Mouse (Mus musculus): ENCODE data around the gene Lkaaear1.
A peak's percentile ranks its signal among the peaks of the same experiment; 100 is the strongest.

Gene Lkaaear1

DNA sequence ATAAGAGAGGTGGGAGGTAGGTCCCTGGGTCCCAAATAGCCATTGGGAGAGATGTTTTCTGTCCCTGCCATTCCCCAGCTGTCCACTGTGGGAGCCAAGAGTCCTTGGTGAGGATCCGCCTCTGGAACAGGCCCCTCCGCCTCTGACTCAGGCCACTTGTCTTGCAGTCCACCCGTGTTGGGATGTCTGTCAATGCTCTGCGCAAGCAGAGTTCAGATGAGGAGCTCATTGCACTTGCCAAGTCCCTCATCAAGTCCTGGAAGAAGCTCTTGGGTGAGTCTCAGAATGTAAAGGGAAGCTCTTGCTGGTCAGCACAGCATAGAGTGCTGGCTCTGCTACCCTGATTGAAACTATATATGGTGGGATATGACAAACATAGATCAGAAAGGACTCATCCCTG is 14.9 kb downstream of the Lkaaear1 start:
- peak; percentile 90 for DNase-seq

DNA sequence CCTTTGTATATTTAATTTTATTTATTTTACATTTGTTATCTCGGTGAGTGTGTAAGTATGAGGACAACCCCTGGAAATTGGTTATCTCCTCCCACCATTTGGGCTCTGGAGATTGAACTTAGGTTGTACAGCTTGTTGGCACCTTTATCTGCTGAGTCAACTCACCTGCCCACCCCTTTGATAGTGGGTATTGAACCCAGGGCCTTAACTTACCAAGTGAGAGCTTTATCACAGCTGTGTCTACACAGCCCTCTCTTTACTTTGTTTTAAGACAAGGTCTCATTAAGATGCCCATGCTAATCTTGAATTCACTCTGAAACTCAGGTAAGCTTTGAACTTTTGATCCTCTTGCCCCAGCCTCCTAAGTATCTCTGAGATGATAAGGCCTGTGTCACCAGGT is 16.3 kb downstream of the Lkaaear1 start:
- peak; percentile 57 for DNase-seq

DNA sequence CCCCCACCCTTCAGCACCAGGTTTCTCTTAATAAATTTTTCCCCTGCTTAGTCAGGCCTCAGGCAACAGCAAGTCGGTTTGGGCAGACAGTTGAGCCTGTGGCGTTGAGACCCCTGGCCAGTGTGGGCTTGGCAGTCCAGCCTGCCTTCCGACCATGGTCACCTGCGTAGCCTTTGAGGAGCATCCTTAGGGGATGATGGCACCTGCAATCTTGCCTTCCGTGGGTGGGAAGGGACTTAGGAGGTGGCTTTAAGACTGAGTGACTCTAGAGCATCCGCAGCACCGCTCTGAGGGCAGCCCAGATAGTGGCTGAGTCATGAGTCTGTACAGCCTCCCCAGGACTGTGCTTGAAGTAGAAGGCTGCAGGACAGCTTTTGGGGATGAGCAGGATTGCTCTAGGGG is 17.5 kb downstream of the Lkaaear1 start:
- DNase-seq, result peak; percentile 94

DNA sequence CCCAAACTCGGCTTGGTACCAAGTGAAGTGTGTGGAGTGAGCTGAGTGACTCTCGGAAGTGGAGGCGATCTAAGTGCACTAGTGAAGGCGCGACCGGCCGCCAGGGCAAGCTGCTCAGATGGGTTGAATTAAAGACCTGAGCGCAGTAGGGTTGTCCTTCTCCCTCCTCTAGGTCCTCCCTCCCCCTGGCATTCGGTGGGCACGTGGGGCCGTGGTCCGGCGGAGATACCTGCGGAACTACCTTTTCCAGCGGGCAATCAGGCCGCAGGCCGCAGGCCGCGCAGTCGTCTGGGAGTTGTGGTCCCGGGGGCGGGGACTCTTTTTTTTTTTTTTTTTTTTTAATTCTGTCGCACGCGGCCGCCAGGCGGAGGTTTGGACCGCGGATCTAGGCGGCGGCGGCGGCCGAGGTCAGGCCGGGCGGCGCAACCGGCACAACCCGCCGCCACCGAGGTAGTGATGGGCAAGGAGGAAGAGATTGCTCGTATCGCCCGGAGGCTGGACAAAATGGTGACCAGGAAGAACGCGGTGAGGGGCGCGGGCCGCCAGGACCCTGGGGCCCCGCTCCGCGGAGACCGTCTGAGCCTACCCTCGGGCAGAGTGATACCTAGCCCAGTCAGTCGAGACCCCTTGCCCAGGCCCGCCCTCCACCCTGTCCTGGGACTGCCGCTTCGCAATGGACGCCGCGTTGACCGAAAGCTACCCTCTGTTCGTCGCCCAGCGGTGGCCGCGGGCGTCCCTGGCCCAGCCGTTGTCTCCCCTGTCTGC is 18.1 kb downstream of the Lkaaear1 start, which contains the start of gene Tcea2:
Gene Tcea2 (plus strand): TSS at position 360 of the 765 bp plus-strand sequence.
- DNase-seq, result peak; percentile 98

DNA sequence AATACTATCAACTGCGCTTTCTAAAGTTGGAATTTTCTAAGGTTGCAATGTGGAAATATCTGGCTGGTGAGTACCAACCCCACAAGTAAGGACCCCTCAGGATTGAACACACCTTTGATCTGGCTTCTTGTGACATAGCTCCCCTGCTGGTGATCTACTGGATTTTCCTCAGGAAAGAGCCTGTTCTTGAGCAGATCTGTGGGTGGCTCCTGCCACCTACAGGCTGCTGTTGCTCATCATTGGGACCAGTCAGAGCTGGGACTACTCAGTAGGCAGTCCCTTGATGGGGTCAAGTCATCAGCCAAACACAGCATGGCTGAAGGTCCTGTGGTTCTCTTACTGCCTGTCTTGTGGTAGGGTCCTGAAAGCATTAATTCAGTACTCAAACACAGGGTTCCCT is 19.5 kb downstream of the Lkaaear1 start:
- peak; percentile 98 for DNase-seq

DNA sequence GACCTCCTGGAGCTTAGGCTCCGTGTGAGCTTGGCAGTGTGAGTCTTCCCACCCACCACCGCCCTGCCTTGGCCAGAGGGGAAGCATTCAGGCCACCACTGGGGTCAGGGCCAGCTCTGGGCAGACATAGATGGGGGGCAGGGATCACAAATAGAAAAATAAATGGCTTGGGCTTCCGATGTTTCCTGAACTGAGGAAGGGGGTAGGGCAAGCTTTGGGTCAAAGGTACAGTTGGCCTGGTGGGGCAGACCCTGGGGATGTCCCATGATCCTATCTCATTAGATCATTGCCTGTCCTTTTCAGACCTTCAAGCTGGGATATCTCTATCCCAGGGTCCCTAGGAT is 20.5 kb downstream of the Lkaaear1 start:
- peak; percentile 96 for DNase-seq

DNA sequence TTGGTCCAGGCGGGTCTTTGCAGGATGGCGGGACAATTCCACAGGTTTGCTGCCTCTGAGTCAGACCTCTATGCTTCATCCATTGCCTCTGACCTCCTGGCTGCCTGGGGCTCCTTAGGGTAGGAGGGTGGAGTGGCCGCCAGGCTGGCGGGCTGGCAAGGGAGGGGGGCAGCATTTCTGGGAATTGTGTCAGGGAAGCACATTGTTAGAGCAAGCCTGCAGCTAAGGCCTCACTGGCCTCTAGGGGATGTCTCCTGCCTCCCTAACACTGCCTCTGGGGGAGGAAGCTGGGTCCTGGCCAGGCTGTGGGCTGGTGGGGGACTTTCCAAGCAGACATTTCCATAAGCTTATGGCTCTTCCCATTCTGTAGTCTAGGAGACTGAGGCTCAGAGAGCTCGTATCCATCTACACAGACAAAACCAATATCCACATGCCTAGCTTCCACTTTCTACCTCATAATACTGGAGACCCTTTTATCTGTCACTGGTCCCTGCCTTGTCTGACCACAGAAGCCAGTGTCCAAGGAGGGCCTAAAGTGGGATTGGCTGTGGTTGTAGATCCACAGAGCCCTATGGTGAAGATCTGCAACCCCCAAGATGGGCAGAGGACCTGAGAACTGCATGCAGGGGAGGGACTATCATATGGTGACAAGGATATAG is 21.0 kb downstream of the Lkaaear1 start:
- DNase-seq, result peak; percentile 99

DNA sequence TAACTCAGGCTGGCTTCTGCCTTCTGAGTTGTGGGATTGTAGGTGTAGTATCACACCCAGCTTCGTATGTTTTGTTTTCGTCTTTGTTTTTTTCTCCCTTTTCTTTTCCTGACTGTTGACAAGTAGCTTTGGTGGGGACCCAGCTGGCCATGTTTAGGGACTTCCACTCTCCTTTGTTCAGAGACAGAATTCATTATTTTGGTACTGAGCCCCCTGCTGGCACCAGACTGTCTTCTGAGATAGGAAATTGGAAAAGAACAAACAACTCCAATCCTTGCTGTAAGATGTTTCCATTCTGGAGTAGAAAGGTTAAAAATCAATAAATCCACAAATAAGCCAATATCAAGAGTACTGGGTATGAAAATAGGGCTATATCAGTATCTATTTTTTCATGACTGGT is 21.8 kb downstream of the Lkaaear1 start:
- DNase-seq, result no peak

DNA sequence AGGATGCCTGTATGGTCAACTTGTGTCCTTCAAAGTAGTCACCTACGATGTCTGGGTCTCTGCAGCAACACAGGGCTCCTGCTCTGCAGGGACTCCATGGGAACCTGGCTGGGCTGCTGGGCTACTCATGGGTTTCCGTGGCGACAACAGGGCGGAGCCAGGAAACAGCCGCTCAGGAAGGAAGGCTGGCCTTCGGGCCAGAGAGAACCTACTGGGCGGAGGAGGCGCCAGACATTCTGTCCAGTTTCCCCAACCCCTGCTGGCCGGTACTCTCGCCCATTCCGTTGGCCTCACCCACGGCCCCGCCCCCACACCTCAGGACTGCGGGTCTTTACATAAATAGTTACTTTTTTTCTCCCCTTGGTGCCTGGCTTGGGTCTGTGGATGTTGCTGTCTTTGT is 22.8 kb downstream of the Lkaaear1 start:
- DNase-seq, result peak; percentile 100

DNA sequence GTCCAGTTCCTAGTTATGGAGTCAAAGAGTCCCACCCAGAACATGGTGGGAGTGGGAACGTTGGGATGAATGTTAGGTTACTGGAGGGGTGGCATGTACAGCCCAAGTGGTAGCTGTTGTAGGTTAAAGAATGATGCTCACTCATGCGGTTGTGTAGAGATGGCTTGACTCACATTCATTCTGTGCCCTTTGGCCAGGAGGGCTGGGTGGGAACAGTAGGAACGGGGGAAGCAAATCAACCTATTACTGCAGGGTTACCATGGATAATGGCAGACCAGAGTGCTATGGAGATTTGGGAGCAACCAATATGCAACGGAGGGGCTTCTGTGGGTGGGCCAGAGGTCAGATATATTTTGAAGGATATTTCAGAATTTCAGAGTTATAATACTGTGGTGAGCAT is 23.3 kb downstream of the Lkaaear1 start:
- DNase-seq, result peak; percentile 92

DNA sequence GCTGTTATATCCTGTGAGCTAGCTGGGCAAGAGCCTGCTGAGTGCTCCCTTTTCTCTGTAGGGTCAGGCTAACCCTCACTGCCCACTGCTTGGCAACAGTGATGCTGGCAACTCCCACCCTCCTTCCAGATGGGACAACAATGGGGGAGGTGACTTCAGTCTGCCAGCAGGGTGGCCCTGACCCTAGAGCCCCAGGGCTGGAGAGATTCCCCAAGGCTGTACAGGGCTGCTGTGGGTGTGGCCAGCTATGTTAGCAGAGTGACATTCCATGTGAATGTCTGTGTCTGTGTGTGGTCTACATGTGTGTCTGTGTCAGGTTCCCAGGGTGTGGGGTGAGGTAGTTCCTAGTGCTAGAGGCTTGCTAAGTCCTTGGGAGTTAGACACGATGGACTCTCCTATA is 24.7 kb downstream of the Lkaaear1 start:
- DNase-seq, result peak; percentile 95

DNA sequence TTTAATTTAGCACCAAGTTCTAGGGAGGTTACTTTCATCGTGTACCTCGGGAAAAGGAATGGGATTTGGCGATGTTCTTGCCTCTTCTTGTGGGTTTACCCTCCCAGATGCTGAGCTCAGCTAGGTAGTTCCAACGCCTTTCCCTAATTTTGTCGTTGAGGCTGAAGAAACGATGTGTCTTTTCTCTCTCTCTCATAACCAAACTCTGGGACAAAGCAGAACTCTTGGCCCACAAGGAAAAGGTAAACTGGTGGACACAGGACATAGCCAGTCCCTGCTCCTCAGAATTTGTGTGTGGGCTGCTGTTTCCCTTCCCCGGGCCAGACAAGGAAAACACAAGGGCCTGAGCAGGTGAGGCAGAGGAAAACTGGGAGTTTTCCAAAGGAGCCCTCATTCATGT is 26.3 kb downstream of the Lkaaear1 start:
- DNase-seq, result peak; percentile 70

DNA sequence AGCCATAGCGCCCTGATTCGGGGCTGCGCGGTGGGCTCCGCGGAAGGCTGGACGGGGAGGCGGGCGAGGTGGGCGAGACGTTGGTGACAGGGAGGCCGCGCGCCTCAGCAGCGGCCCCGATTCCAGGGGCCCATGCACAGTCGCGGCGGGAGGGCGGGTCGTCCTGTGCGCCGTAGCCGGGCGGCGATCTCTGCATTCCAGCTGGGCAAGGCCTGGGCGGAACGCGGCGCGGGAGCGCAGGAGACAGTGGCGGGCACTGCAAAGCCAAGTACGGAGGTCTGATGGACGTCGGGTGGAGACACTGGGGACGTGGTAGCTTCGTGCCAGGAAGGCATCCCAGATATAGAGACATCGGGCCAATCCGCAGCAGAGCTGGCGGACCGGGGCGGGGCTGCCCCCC is 26.9 kb downstream of the Lkaaear1 start, which contains the start of gene Sox18:
Gene Sox18 (minus strand): TSS at position 315 of the 400 bp plus-strand sequence.
- DNase-seq, result peak; percentile 99

DNA sequence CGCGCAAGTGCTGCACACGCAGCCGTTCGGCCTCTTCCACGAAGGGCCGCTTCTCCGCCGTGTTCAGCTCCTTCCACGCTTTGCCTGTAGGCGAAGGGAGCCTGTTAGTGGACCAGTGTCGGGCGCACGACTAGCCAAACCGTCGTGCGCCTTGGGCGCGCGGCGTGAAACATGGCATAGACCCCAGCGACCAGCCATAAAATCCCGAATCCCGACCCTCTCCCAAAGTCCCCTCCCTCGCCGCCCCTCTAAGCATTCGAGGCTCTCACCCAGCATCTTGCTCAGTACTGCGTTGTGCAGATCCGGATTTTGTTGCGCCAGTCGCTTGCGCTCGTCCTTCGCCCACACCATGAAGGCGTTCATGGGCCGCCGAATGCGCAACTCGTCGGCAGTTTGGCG is 27.3 kb downstream of the Lkaaear1 start:
- peak; percentile 75 for DNase-seq

DNA sequence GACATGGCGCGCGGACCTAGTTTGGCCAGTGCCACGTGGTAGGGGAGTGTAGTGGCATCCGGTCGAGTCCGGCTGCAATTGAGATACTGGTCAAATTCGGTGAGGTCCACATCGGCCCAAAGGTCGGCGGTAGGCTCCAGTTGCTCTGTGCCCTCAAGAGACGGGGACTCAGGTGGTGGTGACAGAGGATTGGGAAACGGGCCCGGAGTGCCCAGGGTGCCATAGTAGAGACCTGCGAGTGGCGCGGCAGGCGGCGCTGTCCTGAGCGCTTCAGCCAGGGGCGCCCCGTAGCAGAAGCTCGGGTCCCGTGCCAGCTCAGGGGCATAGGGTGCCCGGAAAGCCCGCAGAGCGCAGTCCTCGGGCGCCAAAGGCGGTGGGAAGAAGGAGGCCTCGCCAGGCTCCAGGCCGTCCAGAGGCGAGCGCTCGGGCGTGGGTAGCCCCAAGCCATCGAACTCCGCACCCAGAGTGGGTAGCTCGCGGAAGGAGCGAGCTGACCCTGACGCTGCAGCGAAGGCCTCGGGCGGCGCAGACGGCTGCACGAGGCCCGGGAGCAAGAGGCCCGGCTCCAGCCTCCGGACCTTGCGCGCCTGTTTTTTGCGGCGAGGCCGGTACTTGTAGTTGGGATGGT is 27.8 kb downstream of the Lkaaear1 start:
- DNase-seq, result peak; percentile 95

DNA sequence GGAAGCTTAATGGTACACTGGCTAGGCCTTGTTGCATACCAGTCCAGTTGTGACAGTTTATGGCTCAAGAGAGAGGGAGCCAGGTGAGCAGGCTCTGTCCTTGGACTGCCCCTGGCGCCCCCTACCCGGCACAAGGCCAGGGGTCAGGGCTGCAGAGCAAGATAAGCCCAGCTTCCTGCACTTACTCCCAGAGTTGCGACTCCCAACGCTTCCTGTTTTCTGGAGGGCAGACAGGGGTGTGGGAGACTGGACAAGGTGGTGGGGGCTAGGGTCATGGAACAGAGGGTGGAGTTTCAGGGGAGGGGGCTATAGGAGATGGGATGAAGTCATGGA is 35.0 kb downstream of the Lkaaear1 start:
- peak; percentile 99 for DNase-seq

DNA sequence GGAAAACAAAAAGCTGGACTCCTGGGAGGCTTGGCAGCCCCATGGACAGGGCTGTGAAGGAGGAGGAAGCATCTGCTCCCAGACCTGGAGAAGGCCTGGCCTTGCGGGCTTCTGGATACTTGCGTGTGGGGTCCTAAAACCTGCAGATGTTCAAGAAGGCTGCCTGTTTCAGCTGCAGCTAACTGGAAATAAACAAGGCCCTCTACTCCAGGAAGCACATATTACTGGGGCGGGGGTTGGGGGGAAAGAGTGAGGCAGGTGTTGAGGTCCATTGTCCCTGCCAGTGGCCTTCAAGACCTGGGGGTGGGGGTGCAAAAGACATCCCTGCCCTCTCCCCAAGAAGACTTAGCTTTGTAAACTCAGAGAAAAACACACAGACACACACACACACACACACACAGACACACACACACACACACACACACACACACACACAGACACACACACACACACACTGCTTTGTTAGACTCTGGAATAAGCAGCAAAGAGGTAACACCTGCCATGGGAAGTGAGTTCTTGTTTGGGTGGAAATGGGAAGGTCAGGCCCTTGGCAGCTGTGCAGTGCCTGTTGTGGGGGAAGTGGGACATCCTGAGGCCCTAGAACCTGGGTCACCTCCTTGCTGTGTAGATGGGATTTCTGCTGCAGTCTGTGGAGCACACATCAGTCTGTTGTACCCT is 35.5 kb downstream of the Lkaaear1 start:
- DNase-seq, result peak; percentile 95

DNA sequence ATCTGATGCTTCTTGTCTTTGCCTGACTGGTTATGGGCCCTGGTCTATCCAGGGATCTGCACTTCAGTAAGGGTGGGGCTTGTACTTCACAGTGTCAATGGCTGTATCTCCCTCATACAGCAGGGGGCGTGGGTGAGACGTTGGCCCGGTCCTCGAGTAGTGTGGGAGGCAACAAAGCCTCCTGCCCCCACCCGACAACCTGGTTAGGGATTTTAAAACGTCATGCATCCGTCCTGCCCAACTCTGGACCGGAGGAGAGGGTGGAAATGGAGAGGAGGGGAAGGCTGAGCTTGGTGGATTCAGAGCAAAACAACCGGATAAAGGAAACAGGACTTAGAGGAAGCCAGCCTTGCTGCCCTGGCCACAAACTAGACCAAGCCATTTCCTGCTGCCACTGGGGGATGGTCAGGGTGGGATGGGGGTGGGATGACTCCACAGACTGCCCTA is 38.6 kb downstream of the Lkaaear1 start:
- DNase-seq, result peak; percentile 99

DNA sequence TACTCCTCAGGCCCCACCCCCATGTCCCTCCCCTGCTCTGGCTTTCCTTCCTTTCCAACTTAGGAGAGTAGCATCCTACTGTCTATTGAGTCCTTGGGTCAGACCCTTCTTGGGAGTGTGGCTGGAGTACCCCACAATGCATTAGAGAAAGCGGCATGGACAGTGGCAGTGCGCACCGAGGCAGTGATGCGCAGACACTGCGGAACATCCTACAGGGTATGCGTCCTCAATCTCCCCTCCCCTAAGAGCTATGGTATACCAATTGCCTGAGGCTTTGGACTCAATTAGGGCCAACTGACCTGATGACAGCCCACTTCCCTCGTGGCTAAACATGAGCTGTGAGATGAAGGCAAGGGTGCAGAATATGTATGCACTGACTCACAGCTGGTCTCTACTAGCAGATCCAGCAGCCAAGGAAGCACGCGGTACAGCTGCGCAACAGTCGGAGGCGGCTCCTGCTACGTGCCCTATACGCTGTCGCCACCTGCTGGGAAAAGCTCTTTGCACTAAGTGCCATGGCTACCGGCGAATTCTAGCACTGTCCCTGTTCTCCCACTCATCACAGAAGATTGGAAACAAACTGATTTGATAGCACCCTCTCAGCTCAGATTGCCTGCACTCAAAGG is 39.2 kb downstream of the Lkaaear1 start:
- peak; percentile 97 for DNase-seq

DNA sequence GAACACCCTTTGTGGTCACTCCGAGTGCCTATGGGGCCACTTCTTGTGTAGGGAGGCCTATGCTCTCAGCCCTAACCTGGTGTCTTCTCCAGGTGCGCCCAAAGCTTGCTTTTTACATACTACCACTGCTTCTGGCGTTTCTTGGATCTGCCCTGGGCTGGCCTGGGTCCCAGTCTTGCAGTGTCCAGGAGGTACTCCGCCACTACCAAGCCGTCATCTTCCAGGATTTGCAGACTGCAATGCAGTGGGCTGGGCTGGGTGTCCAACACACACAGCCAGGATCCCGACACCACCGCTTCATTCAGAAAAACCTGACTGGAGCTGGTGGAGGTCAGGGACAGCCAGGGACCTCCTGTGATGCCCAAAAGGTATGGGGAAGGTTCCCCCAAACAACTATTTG is 39.7 kb downstream of the Lkaaear1 start:
- peak; percentile 90 for DNase-seq

DNA sequence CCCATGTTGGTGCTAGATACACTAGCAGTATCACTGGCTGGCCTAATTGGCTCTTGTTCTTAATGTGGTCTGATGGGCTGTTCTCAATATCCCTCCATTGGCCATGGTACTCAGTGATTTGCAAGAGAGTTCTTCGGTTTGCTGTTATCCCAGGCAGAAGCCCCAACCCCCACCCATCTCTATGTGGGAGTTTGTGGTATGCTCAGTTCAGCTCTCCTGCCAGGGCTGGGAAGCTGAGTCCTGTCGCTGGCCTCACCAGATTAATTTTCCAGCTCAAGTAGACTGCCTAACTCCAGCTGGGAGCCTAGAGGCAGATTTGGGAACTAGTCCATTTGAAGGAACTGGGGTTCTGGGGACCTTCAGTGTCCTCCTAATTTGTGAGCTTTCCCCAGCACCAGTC is 40.8 kb downstream of the Lkaaear1 start:
- DNase-seq, result no peak

DNA sequence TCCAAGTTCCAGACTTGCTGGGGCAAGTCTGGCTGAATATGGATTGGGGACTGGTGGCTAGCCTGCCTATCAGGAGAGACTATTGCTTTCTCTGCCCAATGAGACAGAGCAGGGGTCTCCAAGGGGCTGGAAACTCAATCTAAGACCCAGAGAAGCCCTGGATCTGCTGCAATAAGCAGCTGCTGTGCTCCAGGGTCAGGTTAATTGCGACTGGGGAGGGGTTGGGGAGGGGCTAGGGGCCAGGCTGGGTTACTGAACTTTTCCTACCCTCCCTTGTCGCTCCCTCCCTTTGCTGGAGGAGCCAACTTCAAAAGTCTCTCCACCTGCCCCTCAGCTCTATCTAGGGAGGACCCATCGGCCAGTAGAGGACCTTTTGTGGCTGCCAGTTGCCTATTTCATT is 41.5 kb downstream of the Lkaaear1 start, which contains the start of gene Gm29797:
Gene Gm29797 (plus strand): TSS at position 301 of the 400 bp plus-strand sequence.
- no peak for DNase-seq

DNA sequence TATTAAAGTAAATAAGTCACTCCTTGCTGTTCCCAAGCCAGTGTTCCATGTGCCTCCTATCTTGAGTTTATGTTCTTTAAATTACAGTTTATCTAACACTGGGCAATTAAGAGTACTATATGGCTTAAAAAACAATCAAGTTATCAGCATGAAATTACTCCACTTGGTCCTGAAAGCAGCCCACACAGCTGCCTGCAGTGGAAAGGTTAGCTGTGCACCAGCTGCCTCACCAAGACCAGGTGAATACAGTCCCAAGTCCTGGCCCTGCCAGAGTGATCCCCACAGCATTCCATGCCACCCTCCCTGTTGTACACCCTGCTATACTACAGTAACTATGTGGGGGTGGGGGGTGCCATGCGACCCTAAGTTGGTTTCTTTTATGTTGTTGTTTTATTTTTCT is 44.7 kb downstream of the Lkaaear1 start:
- DNase-seq, result no peak

Data from heart, adult 11 months (tissue).